Mouse (Mus musculus) gastrocnemius, postnatal 10 days (tissue): Measurements from ENCODE around the gene Crbn. TPM values are rescaled to one million over a fixed set of nuclear protein-coding genes. Genes with fewer than 3 reads are reported as not detected.

Experiments used
- DNase-seq: peaks from one replicate; pipeline ENCODE4 v3.0.0; 2021; ENCODE audit warnings: mixed read lengths
- total RNA-seq, 2 experiments: library from RNA; stranded (reverse); gene quantifications; 2 replicates each; pipeline ENCODE4 v1.2.3; 2021

Crbn gene
- total RNA-seq, 2 experiments from 2014 or later, result 31.4 to 33.6 TPM

- DNase-seq, result no peak
Observed at GRCm38 (mm10) chr6:106765892-106766291, 34.0 kb downstream of the Crbn start.

- no peak for DNase-seq
Observed at GRCm38 (mm10) chr6:106761486-106761885, 38.4 kb downstream of the Crbn start.

- no peak for DNase-seq
Observed at GRCm38 (mm10) chr6:106760473-106761218, 39.2 kb downstream of the Crbn start.

GRCm38 (mm10) chr6:106758299-106758698 lies 41.6 kb downstream of the Crbn start:
- DNase-seq, result no peak

- DNase-seq, result no peak
Observed at GRCm38 (mm10) chr6:106750291-106750690, 49.6 kb downstream of the Crbn start.

- DNase-seq, result no peak
Observed at GRCm38 (mm10) chr6:106748887-106749388, 50.9 kb downstream of the Crbn start, which contains the start of gene Il5ra. TSS of gene Il5ra (minus strand) at chr6:106749037.

GRCm38 (mm10) chr6:106747804-106748203 lies 52.1 kb downstream of the Crbn start:
- DNase-seq, result no peak

GRCm38 (mm10) chr6:106747251-106747650 lies 52.6 kb downstream of the Crbn start:
- DNase-seq, result no peak

- no peak for DNase-seq
Observed at GRCm38 (mm10) chr6:106745673-106746394, 54.0 kb downstream of the Crbn start.

- no peak for DNase-seq
Observed at GRCm38 (mm10) chr6:106743556-106744233, 56.2 kb downstream of the Crbn start.

GRCm38 (mm10) chr6:106740244-106740825 lies 59.5 kb downstream of the Crbn start:
- no peak for DNase-seq

GRCm38 (mm10) chr6:106738229-106738628 lies 61.6 kb downstream of the Crbn start:
- no peak for DNase-seq

GRCm38 (mm10) chr6:106732563-106732962 lies 67.3 kb downstream of the Crbn start:
- no peak for DNase-seq

Other genes starting within 250 kb of the Crbn start
- gene Il5ra, start 51.0 kb downstream of the Crbn start, total RNA-seq, result not detected
- 10 to 100 TPM; 28.6 to 29.5 TPM for gene Trnt1, start 31.0 kb downstream of the Crbn start, total RNA-seq